Mouse (Mus musculus): ENCODE measurements at regions not wholly inside any gene's neighbourhood (a gene's known extent, or its start where the extent isn't known, plus 50 kb on each side); places are given as distances from the start of the nearest gene placed in this dataset.

DNA sequence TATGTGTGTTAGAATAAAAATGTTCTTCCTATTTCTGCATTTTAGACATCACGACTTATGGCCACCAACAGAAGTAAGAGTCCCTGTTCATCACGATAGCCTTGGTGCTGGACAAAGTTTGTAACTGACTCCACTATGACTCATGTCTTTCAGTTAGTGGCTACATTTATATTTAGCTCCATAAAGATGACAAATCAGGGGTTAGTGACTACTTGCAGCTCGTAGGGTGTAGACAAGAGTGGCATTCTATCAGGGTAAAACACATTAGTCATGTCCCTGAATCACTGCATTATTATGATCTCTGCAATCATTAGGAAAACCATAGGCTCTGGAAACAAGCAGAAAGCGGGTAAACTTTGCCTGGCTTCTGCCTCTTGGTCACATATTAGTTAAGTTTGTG, 252.4 kb upstream of the Dnajc19 start:
- TF ChIP-seq MAX (IDR thresholded peaks at IDR 0.05) = no peak
- no peak for TF ChIP-seq MYOG (IDR thresholded peaks at IDR 0.05; ENCODE audit: control insufficient read depth, extremely low read depth, insufficient read length)
- no peak for TF ChIP-seq MYOD1 (IDR thresholded peaks at IDR 0.05; ENCODE audit: control insufficient read depth, insufficient read length, low read depth)
- no peak for TF ChIP-seq CTCF (IDR thresholded peaks at IDR 0.05; ENCODE audit: control insufficient read depth, insufficient read depth, insufficient read length)
- TF ChIP-seq CEBPB (IDR thresholded peaks at IDR 0.05; ENCODE audit: low read depth) = no peak
- no peak for TF ChIP-seq USF1 (IDR thresholded peaks at IDR 0.05; ENCODE audit: low read depth)
- TF ChIP-seq FOSL1 (IDR thresholded peaks at IDR 0.05; ENCODE audit: insufficient read depth, low read length, poor library complexity, severe bottlenecking) = peak; percentile 91
